Mouse (Mus musculus) spleen, adult 18-20 months (tissue): ENCODE measurements at regions not wholly inside any gene's neighbourhood (a gene's known extent, or its start where the extent isn't known, plus 50 kb on each side); places are given as distances from the start of the nearest gene placed in this dataset.

ENCODE experiments used
- DNase-seq, 2 experiments: peaks; one replicate each; pipeline ENCODE4 v3.0.0; 2022; ENCODE audit warnings: mixed read lengths in 2 of 2

DNA sequence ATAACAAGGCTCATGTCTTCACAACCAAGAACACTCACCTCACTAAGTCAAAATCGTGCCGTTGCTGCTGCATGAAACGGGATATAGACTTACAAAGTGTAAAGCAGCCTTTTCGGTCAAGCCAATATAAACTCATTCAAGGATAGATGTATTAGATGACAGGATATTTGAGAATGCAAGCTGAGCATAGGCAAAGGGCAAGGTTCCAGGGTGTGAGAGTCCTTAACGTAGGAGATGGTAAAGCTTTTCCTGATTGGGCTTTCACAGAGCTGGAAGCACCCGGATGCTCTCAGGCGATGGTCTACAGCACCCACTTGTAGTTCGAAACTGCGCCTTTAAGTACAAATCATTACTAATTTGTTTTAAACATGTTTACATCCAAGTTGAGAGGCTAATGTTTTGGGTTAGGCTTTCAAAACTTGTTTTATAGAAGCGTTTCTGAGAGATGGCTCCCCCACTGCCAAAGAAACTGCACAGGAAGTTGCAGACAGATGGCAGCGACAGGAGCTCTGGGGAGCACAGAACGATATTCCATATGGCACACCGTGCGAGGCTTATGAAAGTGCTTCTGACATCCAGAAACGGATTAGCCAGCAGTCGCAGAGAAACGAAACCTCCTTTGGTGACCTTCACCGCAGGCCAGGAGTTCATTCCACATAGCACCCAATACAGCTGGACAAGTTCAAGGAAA lies 54.1 kb upstream of the Rell1 start:
- no peak for DNase-seq

- DNase-seq, result no peak
These were observed 54.6 kb upstream of the Rell1 start for GRCm38 (mm10) chr5:64023324-64023650.

GRCm38 (mm10) chr5:64024420-64024819 lies 55.7 kb upstream of the Rell1 start:
- peak; percentile 26 to 31 for DNase-seq

DNA sequence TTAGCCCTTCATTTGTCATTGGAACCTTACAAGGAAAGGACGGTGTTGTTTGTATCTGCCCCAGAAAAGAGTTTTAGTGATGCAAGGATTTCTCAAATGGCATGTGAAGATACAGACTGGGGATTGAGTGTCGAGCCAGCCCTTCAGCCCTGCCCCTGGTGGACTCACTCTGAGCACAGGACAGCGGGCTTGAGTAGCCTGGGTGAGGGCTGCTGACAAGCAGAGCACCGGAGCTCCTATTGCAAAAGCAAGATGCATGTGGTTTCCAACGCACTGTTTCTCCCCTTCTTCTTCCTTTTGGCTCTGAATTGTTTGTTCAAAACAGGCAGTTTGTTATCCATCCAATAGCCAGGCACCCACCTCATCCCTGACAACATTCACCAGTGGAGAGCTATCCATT lies 59.0 kb upstream of the Rell1 start:
- no peak for DNase-seq

GRCm38 (mm10) chr5:64029622-64030145 lies 61.0 kb upstream of the Rell1 start:
- peak; percentile 21 to 32 for DNase-seq

GRCm38 (mm10) chr5:64030281-64030960 lies 61.7 kb upstream of the Rell1 start:
- DNase-seq, result peak in 1 of 2 experiments; percentile 25

- DNase-seq, result no peak
These were observed 54.4 kb upstream of the Pgm2 start for GRCm38 (mm10) chr5:64038394-64038793.

GRCm38 (mm10) chr5:64040676-64041075 lies 52.1 kb upstream of the Pgm2 start:
- peak; percentile 23 to 50 for DNase-seq
